Mouse (Mus musculus) brain, embryonic 14.5 days (tissue): ENCODE measurements around the gene Cryga.

Source experiments
- CTCF ChIP-seq: fragments of 200-500 bp; IDR thresholded peaks from 2 replicates; pipeline ENCODE4 v1.5.1; 2012; ENCODE audit warnings: inconsistent platforms, mild to moderate bottlenecking, moderate library complexity, borderline replicate concordance; ENCODE audit not compliant: insufficient read depth, insufficient read length; ENCODE audit errors: extremely low read depth
- POLR2A ChIP-seq: fragments of 200-500 bp; IDR thresholded peaks from 2 replicates; pipeline ENCODE4 v1.6.1; 2012; ENCODE audit warnings: mild to moderate bottlenecking, inconsistent platforms, borderline replicate concordance; ENCODE audit not compliant: poor library complexity, insufficient read depth, insufficient read length, severe bottlenecking; ENCODE audit errors: extremely low read depth

GRCm38 (mm10) chr1:65107654-65108279 is 4.6 kb upstream of the Cryga start:
- TF ChIP-seq CTCF (no peak), POLR2A (no peak)
